Mouse (Mus musculus) stomach, postnatal 0 days (tissue): Measurements from ENCODE around the gene Cd81.

ENCODE experiments used
- CTCF ChIP-seq: IDR thresholded peaks from 2 replicates; pipeline ENCODE4 v1.5.1; 2016; ENCODE audit warnings: antibody characterized with exemption, low read depth, mild to moderate bottlenecking, moderate library complexity
- EP300 ChIP-seq: optimal IDR thresholded peaks from 2 replicates; pipeline ENCODE3; 2016; ENCODE audit warnings: antibody characterized with exemption

- TF ChIP-seq EP300 (no peak), CTCF (no peak)
These were observed 2.5 kb downstream of the Cd81 start for GRCm38 (mm10) chr7:143055001-143055400.
